Mouse (Mus musculus) retina, postnatal 7 days (tissue): ENCODE measurements at regions not wholly inside any gene's neighbourhood (a gene's known extent, or its start where the extent isn't known, plus 50 kb on each side); places are given as distances from the start of the nearest gene placed in this dataset.

ENCODE experiments used
- DNase-seq: peaks from one replicate; pipeline ENCODE4 v3.0.0-alpha.2; 2012; ENCODE audit warnings: low read depth, low spot score

- DNase-seq = no peak
These were observed 178.5 kb upstream of the Zfp64 start for GRCm38 (mm10) chr2:169133855-169134254.

- no peak for DNase-seq
These were observed 170.1 kb upstream of the Zfp64 start for GRCm38 (mm10) chr2:169125476-169125875.

- no peak for DNase-seq
These were observed 167.5 kb upstream of the Zfp64 start for GRCm38 (mm10) chr2:169122887-169123286.

DNA sequence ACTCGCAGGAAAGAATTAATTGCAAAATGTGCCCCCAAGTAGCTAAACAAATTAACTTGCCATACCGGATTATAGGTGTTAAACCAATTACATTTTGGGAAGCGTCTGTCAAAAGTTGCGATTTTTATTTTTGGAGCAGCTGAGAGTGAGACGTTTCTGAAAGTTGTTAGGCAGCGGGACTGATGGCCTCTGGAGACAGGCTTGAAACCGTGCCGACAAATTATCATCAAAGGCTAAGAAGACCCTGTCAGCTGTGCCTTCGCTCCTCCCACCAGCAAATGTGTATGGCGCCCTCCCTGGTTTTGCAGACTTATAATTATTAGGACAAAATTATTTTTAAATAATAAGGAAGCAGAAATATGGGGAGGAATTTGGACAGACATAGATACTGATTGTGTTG is 161.5 kb upstream of the Zfp64 start:
- DNase-seq = no peak

DNA sequence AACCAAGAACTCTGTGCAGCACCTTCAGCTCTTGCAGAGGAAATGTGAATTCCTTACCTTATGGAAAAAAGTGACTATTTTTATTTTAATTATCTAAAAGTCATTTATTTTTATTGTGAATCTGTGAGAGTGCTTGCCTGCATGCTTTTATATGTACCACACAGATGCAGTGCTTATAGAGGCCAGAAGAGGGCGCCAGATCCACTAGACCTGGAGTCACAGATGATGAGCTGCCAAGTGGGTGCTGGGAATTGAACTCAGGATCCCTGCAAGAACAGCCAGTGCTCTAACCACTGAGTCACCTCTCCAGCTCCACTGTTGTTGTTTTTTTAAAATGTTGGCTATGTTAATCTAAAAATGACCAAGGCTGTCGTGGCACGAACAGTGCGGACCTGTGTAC is 153.7 kb upstream of the Zfp64 start:
- no peak for DNase-seq

DNA sequence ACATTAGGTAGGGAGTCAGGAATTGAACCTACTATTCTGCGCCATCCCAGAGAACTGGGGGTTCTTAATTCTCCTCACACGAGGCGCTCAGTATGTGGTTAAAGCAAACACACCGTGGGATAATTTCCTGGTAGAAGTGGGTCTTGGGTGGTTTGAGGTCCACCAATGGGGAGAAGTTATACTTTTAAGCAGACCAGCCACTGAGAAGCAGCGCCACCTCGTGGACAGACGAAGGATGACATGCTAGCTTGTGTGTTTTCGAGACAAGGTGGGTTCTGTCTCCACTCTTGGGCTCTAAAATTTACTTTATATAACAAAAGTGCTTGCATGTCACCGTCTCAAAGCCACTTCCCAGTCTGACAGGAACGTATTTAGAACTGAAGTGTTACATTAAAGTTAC is 152.7 kb upstream of the Zfp64 start:
- no peak for DNase-seq

- no peak for DNase-seq
These were observed 146.3 kb upstream of the Zfp64 start for GRCm38 (mm10) chr2:169101506-169102261.

GRCm38 (mm10) chr2:169100516-169100915 is 145.1 kb upstream of the Zfp64 start:
- no peak for DNase-seq

DNA sequence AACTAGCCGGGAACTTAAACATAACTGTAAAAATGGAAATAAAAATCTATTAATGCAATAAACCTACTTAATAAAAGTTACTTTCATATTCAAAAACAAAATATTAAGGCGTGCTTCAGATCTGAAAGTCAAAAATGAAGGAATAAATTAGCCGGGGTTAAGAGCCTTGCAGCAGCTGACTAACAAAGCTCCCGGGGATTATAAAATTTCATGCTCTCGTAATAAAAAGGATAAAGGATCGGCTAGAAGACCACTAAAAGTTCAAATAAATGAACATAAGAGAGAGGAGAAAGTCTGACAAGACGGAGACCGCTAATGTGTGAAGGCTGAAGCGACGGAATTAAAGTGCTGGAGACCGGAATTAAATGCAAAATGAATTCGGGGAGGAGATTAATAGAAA is 144.3 kb upstream of the Zfp64 start:
- no peak for DNase-seq

DNA sequence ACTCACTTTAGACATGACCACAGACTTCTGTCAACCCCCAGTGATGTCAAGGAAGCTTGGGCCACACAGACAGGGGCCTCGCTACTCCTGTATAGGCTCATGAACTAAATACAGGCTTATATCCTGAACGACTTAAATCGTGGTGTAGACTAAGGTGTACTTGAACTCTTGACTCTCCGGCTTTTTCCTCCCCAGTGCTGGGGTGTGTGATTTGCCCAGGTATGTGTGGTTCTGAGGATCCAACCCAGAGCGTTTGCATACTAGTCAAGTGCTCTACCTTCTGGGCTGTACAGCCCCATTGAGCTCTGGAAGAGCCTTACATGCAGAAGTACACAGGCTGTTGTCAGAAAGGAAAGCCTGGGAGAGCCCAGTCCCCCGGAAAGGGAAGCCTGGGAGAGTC is 143.2 kb upstream of the Zfp64 start:
- DNase-seq = no peak

GRCm38 (mm10) chr2:169094011-169094754 is 138.8 kb upstream of the Zfp64 start:
- no peak for DNase-seq

DNA sequence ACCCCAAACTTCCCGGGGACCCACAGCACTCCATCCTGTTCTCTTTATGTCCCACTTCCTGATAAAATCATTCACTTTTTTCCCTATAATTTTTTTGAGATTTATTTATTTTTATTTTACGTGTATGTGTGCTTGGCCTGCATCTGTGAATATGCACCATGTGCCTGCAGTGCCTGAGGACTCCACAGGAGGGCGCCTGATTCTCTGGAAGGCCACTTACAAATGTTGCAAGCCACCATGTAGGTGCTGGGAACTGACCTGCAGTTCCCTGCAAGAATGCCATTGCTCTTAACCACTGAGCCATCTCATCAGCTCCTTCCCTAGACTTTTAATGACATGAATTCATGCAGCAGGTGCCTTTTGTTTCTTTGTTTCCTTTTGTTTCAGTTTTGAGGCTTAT is 134.9 kb upstream of the Zfp64 start:
- DNase-seq = no peak

- no peak for DNase-seq
These were observed 133.6 kb upstream of the Zfp64 start for GRCm38 (mm10) chr2:169088870-169089484.

DNA sequence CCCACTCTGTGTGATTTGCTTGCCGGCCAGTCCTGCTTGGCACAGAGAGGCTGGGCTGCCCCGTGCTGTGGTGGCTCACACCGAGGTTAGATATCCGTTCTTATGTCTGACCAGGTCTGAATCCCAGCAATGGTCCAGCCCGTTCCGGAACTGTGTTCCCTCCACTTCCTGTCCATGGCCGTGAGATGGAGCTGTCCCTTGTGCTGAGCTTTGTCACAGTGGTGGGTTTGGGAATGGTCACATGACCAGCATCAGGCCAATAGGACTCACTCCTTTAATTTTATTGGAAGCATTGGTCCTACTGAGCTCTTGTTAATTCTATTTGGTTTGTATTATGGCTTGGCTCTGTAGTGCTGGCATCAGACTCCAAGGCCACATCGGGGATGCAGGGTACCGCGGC is 132.9 kb upstream of the Zfp64 start:
- no peak for DNase-seq

DNA sequence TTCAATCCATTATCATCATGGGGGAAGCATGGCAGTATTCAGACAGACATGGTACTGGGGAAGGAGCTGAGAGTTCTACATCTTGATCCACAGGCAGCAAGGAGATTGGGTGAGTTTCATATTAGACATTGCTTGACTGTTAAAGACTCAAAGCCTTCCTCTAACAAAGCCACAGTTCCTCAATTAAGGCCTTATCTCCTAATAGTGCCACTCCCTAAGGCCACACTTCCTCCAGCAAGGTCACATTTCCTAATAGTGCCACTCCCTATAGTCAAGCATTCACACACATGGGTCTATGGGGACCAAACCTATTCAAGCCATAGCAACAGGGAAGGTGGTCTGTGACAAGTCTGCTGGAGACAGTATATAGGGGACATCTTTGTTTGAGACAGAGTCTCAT is 115.9 kb upstream of the Zfp64 start:
- DNase-seq = no peak

- no peak for DNase-seq
These were observed 109.8 kb upstream of the Zfp64 start for GRCm38 (mm10) chr2:169065166-169065698.

- peak; percentile 82 for DNase-seq
These were observed 106.1 kb upstream of the Zfp64 start for GRCm38 (mm10) chr2:169061520-169061919.

DNA sequence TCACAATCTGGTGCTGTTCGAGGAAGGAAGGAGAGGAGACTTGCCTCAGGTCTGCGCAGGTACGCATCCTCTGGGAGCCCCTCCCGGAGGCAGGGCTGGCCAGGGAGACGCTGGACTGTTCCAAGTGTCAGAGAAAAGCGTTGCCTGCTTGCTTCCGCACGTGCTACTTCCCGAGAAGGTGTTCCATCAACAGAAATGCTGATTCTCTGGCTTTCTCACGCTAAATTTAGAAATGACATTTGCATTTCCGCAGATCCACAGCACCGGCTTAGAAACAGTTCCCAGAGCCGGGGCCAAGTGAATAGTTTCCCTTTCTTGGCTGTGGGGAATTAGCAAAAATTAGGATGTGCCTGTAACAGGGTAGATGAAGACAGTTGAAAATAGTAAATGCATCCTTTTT is 105.1 kb upstream of the Zfp64 start:
- DNase-seq = no peak

DNA sequence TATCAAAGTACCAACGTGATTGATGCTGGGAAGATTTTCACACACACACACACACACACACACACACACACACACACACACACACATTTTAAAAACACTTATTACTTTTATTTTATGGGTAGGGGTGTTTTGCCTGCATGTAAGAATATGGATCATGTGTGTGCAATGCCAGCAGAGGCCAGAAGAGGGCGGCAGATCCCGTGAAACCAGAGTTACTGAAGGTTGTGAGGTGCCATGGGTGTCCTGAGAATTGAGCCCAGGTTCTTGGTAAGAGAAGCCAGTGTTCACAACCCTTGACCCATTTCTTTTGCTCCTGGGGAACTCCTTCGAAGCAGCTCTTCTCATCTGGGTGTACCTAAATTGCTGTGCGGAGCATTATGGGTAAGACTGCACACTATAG is 102.4 kb upstream of the Zfp64 start:
- DNase-seq = no peak

GRCm38 (mm10) chr2:169049947-169050346 is 94.6 kb upstream of the Zfp64 start:
- no peak for DNase-seq

DNA sequence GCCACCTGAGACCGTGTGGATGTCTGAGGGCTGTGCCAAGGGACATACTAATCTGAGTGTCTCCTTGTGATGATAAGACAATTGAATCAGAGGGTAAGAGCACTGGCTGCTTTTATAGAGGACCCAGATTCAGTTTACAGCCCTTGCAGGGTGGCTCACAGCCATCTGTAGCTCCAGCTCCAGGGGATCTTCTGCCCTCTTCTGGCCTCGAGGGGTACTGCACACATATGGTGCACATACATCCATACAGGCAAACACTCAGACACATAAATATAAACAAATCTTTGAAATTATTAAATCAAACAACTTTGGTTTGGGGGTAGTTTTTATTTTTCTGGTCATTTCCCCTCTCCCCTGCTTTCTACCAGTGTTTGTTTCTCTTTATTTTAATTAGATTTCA is 86.4 kb upstream of the Zfp64 start:
- no peak for DNase-seq

DNA sequence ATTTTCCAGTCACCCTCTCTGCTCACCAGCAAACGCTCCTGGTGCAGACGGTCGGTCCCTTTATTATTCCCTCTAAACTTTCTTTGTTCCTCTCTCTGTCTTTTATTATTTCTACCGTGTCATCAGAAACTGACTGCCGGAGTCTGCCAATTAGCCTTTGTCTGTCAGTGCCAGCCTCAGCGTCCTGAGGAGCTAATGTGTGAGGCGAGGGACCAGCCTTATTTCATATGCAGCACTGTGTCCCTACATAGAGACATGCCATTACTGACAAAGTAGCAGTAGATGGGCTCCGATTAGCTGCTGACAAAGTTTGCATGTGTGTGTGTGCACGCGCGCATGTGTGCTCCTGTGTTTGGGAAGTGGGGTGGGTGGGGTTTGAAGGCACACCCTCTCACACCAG is 82.6 kb upstream of the Zfp64 start:
- no peak for DNase-seq

DNA sequence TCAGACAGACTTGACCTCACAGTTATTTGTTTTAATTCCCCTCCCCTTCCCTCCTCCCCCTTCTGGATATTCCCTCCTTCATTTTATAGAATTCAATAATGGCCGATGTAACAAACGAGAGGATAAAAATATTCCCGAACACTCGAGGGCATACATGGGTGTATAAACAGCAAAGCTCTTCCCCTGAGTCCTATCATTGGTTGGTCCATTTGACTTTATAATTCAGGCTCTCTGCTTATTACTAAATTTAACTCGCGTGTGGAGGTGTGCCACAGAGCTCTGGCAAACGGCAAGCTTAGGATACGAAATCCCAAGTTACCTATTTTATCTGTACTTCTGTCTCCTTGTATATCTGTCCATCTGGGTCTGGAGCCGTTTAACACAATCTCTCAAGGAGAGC is 82.1 kb upstream of the Zfp64 start:
- no peak for DNase-seq
